Mouse (Mus musculus) spleen, postnatal 0 days (tissue): ENCODE data around the gene Gm11172. TPM values are rescaled to one million over a fixed set of nuclear protein-coding genes. Genes with fewer than 3 reads are reported as not detected.

Experiments
- polyA plus RNA-seq: library from polyadenylated mRNA; unstranded; fragments of >200 nt; fragmentation: Nextera tagmentation; extraction: Ambion mirVana; gene quantifications from 2 replicates; pipeline ENCODE4 v1.2.1, GENCODE M21; 2015

Gene Gm11172
- polyA plus RNA-seq: not detected in 2 replicates

GRCm38 (mm10) chr16:10812865-10813371 is at the start of gene Gm11172:
Gene Gm11172 (plus strand): TSS chr16:10812915.

GRCm38 (mm10) chr16:10785371-10786231 is 27.1 kb upstream of the Gm11172 start, which contains the start of gene Socs1:
Gene Socs1 (minus strand): TSS chr16:10785536.

GRCm38 (mm10) chr16:10788271-10788670 is 24.4 kb upstream of the Gm11172 start, which contains the start of gene Tnp2:
Gene Tnp2 (minus strand): TSS chr16:10788660.

GRCm38 (mm10) chr16:10790702-10791101 is 22.0 kb upstream of the Gm11172 start, which contains the start of gene Prm3:
Gene Prm3 (minus strand): TSS chr16:10790914.

GRCm38 (mm10) chr16:10796034-10796433 is 16.7 kb upstream of the Gm11172 start, which contains the start of gene Prm2:
Gene Prm2 (minus strand): TSS chr16:10796134.

GRCm38 (mm10) chr16:10805789-10806527 is 6.8 kb upstream of the Gm11172 start, which contains the start of gene Prm1:
Gene Prm1 (minus strand): TSS chr16:10805839.

GRCm38 (mm10) chr16:10834911-10835587 is 22.3 kb downstream of the Gm11172 start, which contains the start of gene Rmi2:
Gene Rmi2 (plus strand): TSS chr16:10835059.

Other genes with a start within 250 kb of the Gm11172 start
- 2.5 and 3.7 TPM in 2 replicates for gene Socs1, start 27.4 kb upstream of the Gm11172 start, polyA plus RNA-seq
- gene Tnp2, start 24.3 kb upstream of the Gm11172 start, polyA plus RNA-seq: not detected in 2 replicates
- not detected in 2 replicates for gene Prm3, start 22.0 kb upstream of the Gm11172 start, polyA plus RNA-seq
- not detected in 2 replicates for gene Prm2, start 16.8 kb upstream of the Gm11172 start, polyA plus RNA-seq
- not detected in 2 replicates for gene Prm1, start 7.1 kb upstream of the Gm11172 start, polyA plus RNA-seq
- gene Rmi2, start 22.1 kb downstream of the Gm11172 start, polyA plus RNA-seq: 2.4 and 2.7 TPM in 2 replicates
- 8.1 and 11.7 TPM in 2 replicates for gene Snn, start 248.0 kb downstream of the Gm11172 start, polyA plus RNA-seq